Mouse (Mus musculus) bone marrow macrophage, adult 2 months (primary cell): ENCODE measurements around the gene Rnpep.

Source experiments
- CTCF ChIP-seq: IDR thresholded peaks from 2 replicates; pipeline ENCODE4 v1.5.1; 2012; ENCODE audit warnings: low read depth, mild to moderate bottlenecking, low read length, moderate library complexity
- POLR2A ChIP-seq: IDR thresholded peaks from 2 replicates; pipeline ENCODE4 v1.6.1; 2012; ENCODE audit warnings: mild to moderate bottlenecking, low read depth, low read length, borderline replicate concordance

GRCm38 (mm10) chr1:135224147-135224546 lies 59.7 kb downstream of the Rnpep start:
- TF ChIP-seq POLR2A (no peak), CTCF (no peak)
